ENCODE assay signal across 21 mouse cellular contexts in genomic region chr10:62034291-62034690, GRCm38 (mm10). TPM values are rescaled to one million over a fixed set of nuclear protein-coding genes. Genes with fewer than 3 reads are reported as not detected.
DNase-seq lines count a peak whose midpoint lies in the region; ATAC-seq and TF ChIP-seq lines count a peak whose summit lies in the region.
"Had no signal": no experiment of that assay in that cellular context is flagged by ENCODE, and none has a peak within 500 bp of the region (broad histone marks: within the 10 kb centered on the region; RNA-seq: fewer than 3 reads in every experiment).

No protein-coding gene starts in this region.

- intact Hi-C loops in heart, adult 2 months (cut with DNase I): no loop called here

- DNase-seq in heart, adult 2 months: no peak
- no peak for DNase-seq in heart, adult 9 months (ENCODE audit: low spot score in 2 of 2)
- peak; percentile 66 for DNase-seq in kidney, postnatal 0 days (ENCODE audit: low spot score)
- DNase-seq in kidney, adult 18-20 months: no peak
- peak; percentile 55 for DNase-seq in urinary bladder, postnatal 14 days (ENCODE audit: low spot score)
- no peak for DNase-seq in urinary bladder, postnatal 4 days (ENCODE audit: low spot score in 2 of 2)
- peak; percentile 20 to 48 for DNase-seq in urinary bladder, postnatal 36 days (ENCODE audit: low spot score in 2 of 2)
- DNase-seq: adrenal gland, postnatal 10 days; cerebellum, adult 11 months; cerebellum, adult 8-10 months; embryo, embryonic 11 days; gastrocnemius, postnatal 10 days had no signal

- H3K4me1 ChIP-seq in heart, adult 2 months (ENCODE audit: control insufficient read depth, insufficient read depth, low read length): peaks cover 4% of the 10 kb centered on the region; the same call in 1 of the 2 replicates
- H3K4me1 ChIP-seq in kidney, postnatal 0 days (replicated peaks; ENCODE audit: insufficient read depth, low read length): no peaks in the 10 kb centered on the region
- H3K4me1 ChIP-seq in hindbrain, embryonic 12.5 days: no peaks in the 10 kb centered on the region
- H3K4me1 ChIP-seq: embryonic facial prominence, embryonic 12.5 days; forebrain, embryonic 12.5 days had no signal

- no peak overlapping the region for H3K4me3 ChIP-seq in heart, adult 2 months
- no peak overlapping the region for H3K4me3 ChIP-seq in kidney, postnatal 0 days (replicated peaks; ENCODE audit: low read depth, low read length)
- H3K4me3 ChIP-seq in hindbrain, embryonic 12.5 days: no peak overlapping the region
- H3K4me3 ChIP-seq: embryonic facial prominence, embryonic 12.5 days; forebrain, embryonic 12.5 days; heart, embryonic 12.5 days; hindbrain, embryonic 10.5 days had no signal

- WGBS in heart, adult 2 months: 84% methylated on average over 6 of the region's 6 CpGs
- 45% methylated on average over 6 of the region's 6 CpGs for WGBS in kidney, postnatal 0 days
- 81% methylated on average over 6 of the region's 6 CpGs for WGBS in hindbrain, embryonic 12.5 days

- TF ChIP-seq CTCF in heart, adult 2 months (IDR thresholded peaks at IDR 0.05): no peak
- no peak for TF ChIP-seq CTCF in kidney, postnatal 0 days (IDR thresholded peaks at IDR 0.05; ENCODE audit: low read depth)

- H3K79me2 ChIP-seq in heart, adult 2 months (replicated peaks; ENCODE audit: control insufficient read depth, insufficient read depth, low read length): no peaks in the 10 kb centered on the region

- no peaks in the 10 kb centered on the region for H3K27me3 ChIP-seq in heart, adult 2 months (ENCODE audit: control insufficient read depth, insufficient read depth, low read length)
- H3K27me3 ChIP-seq in kidney, postnatal 0 days (ENCODE audit: insufficient read depth, low read length): no peaks in the 10 kb centered on the region
- H3K27me3 ChIP-seq in hindbrain, embryonic 12.5 days: no peaks in the 10 kb centered on the region
- H3K27me3 ChIP-seq: embryonic facial prominence, embryonic 12.5 days; forebrain, embryonic 12.5 days; heart, embryonic 12.5 days had no signal

- peak; percentile 55; the same call in 1 of the 2 replicates for ATAC-seq in kidney, postnatal 0 days (replicated peaks; ENCODE audit: low FRiP score, low read depth)
- no peak for ATAC-seq in hindbrain, embryonic 12.5 days (ENCODE audit: low FRiP score)
- ATAC-seq: forebrain, embryonic 16.5 days had no signal

- H3K9ac ChIP-seq in heart, adult 2 months (ENCODE audit: low read depth, low read length): no peak overlapping the region
- H3K9ac ChIP-seq in kidney, postnatal 0 days (ENCODE audit: low read depth, low read length): no peak overlapping the region
- H3K9ac ChIP-seq in hindbrain, embryonic 12.5 days: no peak overlapping the region
- H3K9ac ChIP-seq: embryonic facial prominence, embryonic 12.5 days; forebrain, embryonic 12.5 days; heart, embryonic 12.5 days had no signal

- no peaks in the 10 kb centered on the region for H3K9me3 ChIP-seq in kidney, postnatal 0 days (replicated peaks; ENCODE audit: low read length)
- no peaks in the 10 kb centered on the region for H3K9me3 ChIP-seq in hindbrain, embryonic 12.5 days (replicated peaks)
- H3K9me3 ChIP-seq: forebrain, embryonic 12.5 days had no signal

- peak overlapping the region; percentile 20; the same call in 1 of the 2 replicates for H3K27ac ChIP-seq in heart, adult 2 months
- H3K27ac ChIP-seq in kidney, postnatal 0 days: no peak overlapping the region
- no peak overlapping the region for H3K27ac ChIP-seq in hindbrain, embryonic 12.5 days
- H3K27ac ChIP-seq: forebrain, embryonic 12.5 days; hindbrain, embryonic 10.5 days had no signal

- no peak overlapping the region for H3K4me2 ChIP-seq in kidney, postnatal 0 days (ENCODE audit: low read length)
- no peak overlapping the region for H3K4me2 ChIP-seq in hindbrain, embryonic 12.5 days (replicated peaks)
- H3K4me2 ChIP-seq: embryonic facial prominence, embryonic 12.5 days; forebrain, embryonic 12.5 days; heart, embryonic 12.5 days had no signal

- TF ChIP-seq POLR2A in heart, adult 2 months (IDR thresholded peaks at IDR 0.05; ENCODE audit: insufficient read depth, low read depth, low read length): no peak

- H3K36me3 ChIP-seq in heart, adult 2 months (ENCODE audit: control insufficient read depth, insufficient read depth, low read length): no peaks in the 10 kb centered on the region
- H3K36me3 ChIP-seq in kidney, postnatal 0 days (ENCODE audit: insufficient read depth, low read length): no peaks in the 10 kb centered on the region
- H3K36me3 ChIP-seq in hindbrain, embryonic 12.5 days: no peaks in the 10 kb centered on the region
- H3K36me3 ChIP-seq: embryonic facial prominence, embryonic 12.5 days; forebrain, embryonic 12.5 days; heart, embryonic 12.5 days; hindbrain, embryonic 10.5 days had no signal

- TF ChIP-seq EP300 in heart, adult 2 months (IDR thresholded peaks at IDR 0.05; ENCODE audit: insufficient read depth, low read depth, low read length): no peak

RNA-seq across cellular contexts. Expression of gene Col13a1, which starts 55.4 kb away (rescaled TPM):
- under 1 TPM; 0.34 to 0.45 TPM for total RNA-seq in heart, adult 2 months (2021)
- 0.43 and 0.44 TPM in 2 replicates for polyA plus RNA-seq in heart, adult 2 months (2012; rRNA removed)
- polyA plus RNA-seq in kidney, postnatal 0 days (2015; fragmentation: Nextera tagmentation; extraction: Ambion mirVana): 5.8 and 7.3 TPM in 2 replicates
- 3.2 and 3.9 TPM in 2 replicates for polyA plus RNA-seq in hindbrain, embryonic 12.5 days (2016; fragmentation: Nextera tagmentation; extraction: Ambion mirVana)
- total RNA-seq: common myeloid progenitor, adult 5-6 weeks; MEL had no signal
- polyA plus RNA-seq: C2C12 had no signal

Comparison
In these comparisons a context has a peak if more than half of its experiments do, and no peak if none do; other contexts are left out.
1. DNase-seq: peak in kidney, postnatal 0 days (single experiment), urinary bladder, postnatal 14 days (single experiment) and urinary bladder, postnatal 36 days (2 of 2); none in heart, adult 2 months (0 of 2), heart, adult 9 months (0 of 2), kidney, adult 18-20 months (single experiment) and urinary bladder, postnatal 4 days (0 of 2).